Mouse (Mus musculus): ENCODE results near the gene Fcrl1. TPM values are rescaled to one million over a fixed set of nuclear protein-coding genes. Genes with fewer than 3 reads are reported as not detected.
"Not testable (repeated sequence)": the region's sequence is repeated elsewhere in the genome, so short reads cannot be mapped to it uniquely, and the experiment has no call there.

The Fcrl1 gene
- polyA plus RNA-seq (2016; fragmentation: Nextera tagmentation; extraction: Ambion mirVana): not detected in 2 replicates

DNA sequence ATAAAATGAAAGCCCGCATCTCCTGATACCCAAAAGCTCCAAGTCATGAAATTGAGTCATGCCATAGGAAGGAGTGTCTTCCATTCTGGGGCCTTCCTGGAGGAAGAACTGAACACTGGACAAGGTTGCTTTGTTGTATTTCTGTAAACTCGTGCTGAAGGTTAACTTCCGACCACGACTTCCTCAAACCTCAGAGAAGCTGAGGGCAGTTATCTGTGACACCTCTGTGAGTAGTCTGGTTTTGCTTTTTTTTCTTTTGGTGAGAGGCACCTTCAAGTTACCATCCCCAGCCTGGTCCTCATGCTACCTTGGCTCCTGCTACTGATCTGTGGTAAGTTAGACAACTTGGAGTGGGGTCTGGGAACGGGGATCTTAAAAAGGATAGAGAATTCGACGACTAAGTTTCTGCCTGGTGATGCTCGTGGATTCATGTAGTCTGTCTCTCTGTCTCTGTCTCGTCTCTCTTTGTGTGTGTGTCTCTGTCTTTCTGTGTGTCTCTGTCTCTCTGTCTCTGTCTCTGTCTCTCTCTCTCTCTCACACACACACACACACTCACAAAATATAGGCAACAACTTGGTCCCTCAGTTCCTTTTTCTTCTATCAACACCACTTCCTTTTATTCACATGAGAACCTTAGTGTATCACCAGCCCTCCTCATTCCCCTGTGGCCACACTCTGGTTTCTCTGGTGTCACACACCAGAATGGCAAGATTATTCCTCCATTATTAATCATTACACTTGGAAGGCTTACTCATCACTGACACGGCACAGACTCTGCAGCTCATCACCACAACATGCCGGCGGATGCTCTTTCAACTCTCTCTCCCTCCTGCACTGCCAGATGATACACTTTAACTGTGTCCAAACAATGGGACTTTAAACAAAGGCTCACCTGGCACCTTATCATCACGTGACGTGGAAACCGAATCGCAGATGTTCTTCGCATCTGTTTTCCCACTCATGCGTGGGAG lies at the start of gene Fcrl1:
Fcrl1 (plus strand) TSS at position 193 of the 971 bp plus-strand sequence.
- Histone ChIP-seq H3K36me3 (replicated peaks) (no peaks in the 10 kb centered on the region), H3K9ac (no peak within 1 kb of the TSS), H3K9me3 (no peaks in the 10 kb centered on the region), H3K4me3 (replicated peaks) (no peak within 1 kb of the TSS), H3K27ac (no peak within 1 kb of the TSS), H3K27me3 (no peaks in the 10 kb centered on the region), H3K4me2 (no peak within 1 kb of the TSS), H3K4me1 (no peaks in the 10 kb centered on the region)
- no peak for ATAC-seq (ENCODE audit: low FRiP score)
- 91% methylated on average over 18 of the region's 18 CpGs for WGBS

DNA sequence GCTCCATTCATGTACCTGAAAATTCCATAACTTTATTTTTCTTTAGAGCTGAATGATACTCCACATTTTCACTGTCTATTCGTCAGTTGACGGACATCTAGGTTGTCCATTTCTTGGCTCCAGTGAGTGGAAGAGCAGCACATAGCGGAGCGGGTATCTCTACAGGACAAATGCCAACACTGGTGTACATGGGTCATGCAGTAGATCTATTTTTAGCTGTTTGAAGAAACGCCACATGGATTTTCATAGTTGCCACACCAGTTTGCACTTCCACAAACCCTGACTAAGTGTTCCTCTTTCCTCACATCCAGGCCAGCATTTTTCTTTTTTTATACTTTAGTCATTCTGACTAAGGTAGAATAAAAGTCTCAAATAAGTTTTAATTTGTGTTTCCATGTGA lies 38.3 kb upstream of the Fcrl1 start:
- no peak overlapping the region for H3K4me2 ChIP-seq
- no peak overlapping the region for H3K9ac ChIP-seq
- no peak overlapping the region for H3K27ac ChIP-seq
- WGBS: 95% methylated on average over 5 of the region's 5 CpGs
- H3K27me3 ChIP-seq: no peaks in the 10 kb centered on the region
- no peaks in the 10 kb centered on the region for H3K9me3 ChIP-seq
- no peaks in the 10 kb centered on the region for H3K4me1 ChIP-seq
- H3K36me3 ChIP-seq (replicated peaks): no peaks in the 10 kb centered on the region
- H3K4me3 ChIP-seq (replicated peaks): no peak overlapping the region
- ATAC-seq (ENCODE audit: low FRiP score): no peak

DNA sequence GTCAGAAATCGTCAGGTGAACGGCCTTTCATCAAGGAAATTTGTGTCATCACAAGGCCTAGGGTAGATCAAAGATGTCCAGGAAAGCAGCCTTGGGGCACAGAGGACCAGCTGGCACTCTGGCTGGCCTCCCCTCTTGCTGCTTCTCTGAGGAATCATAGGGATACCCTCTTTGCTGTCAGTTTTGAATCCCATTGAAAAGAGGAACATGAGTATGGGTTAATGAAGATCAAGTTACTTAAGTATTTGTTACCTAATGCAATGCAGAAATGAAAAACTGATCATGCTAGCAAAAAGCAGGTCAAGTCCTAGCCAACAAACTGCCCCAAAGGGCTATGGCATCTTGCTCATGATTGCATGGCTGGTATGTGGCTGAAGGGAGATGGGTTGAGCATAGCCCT lies 25.2 kb upstream of the Fcrl1 start:
- H3K4me2 ChIP-seq; H3K4me1 ChIP-seq; H3K36me3 ChIP-seq (replicated peaks); H3K27me3 ChIP-seq; H3K27ac ChIP-seq; ATAC-seq (ENCODE audit: low FRiP score); H3K9ac ChIP-seq; H3K4me3 ChIP-seq (replicated peaks); H3K9me3 ChIP-seq: not testable (repeated sequence)
- WGBS: 88% methylated on average over 2 of the region's 2 CpGs

DNA sequence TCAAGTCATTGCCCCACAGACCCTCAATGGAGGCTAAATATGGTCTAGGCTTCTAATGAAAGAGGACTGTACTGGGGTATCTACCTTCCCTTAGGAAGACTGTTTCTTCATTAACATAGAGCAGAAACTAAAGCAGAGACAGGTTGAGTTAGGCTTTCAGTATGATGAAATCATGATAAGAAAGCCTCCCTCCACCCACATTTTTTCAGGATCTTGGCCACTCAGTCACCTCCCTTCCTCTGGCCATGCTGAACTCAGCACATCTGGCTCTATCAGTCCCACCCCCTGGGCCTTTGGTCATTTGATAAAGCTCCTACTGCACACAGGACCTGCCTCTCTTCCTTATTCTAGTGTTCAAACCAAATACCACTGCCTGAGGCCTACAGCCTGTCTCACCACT lies 18.6 kb upstream of the Fcrl1 start, which contains the start of gene Cd5l:
Cd5l (plus strand) TSS at position 301 of the 400 bp plus-strand sequence.
- no peak within 1 kb of the TSS for H3K4me3 ChIP-seq (replicated peaks)
- H3K27me3 ChIP-seq: no peaks in the 10 kb centered on the region
- no peaks in the 10 kb centered on the region for H3K9me3 ChIP-seq
- H3K4me1 ChIP-seq: no peaks in the 10 kb centered on the region
- no peak within 1 kb of the TSS for H3K9ac ChIP-seq
- no peak for ATAC-seq (ENCODE audit: low FRiP score)
- no peak within 1 kb of the TSS for H3K27ac ChIP-seq
- no peak within 1 kb of the TSS for H3K4me2 ChIP-seq
- no peaks in the 10 kb centered on the region for H3K36me3 ChIP-seq (replicated peaks)

DNA sequence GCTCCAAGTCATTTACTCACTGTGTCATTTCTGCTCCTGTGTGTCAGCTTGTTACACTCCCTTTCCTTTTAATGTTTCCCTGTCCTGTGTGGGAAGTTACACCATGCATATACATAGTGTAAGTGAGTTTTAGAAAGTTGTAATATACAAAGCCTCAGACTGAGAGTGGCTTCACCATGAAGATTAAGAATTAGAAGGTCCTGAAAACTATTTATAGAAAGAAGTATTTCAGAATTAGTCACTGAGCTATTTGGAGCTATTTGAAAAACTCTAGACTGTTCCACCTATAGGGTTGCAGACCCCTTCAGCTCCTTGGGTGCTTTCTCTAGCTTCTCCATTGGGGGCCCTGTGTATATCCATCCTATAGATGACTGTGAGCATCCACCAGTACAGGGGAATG lies 17.0 kb upstream of the Fcrl1 start:
- Histone ChIP-seq H3K36me3 (replicated peaks) (no peaks in the 10 kb centered on the region), H3K9me3 (no peaks in the 10 kb centered on the region), H3K27ac (no peak overlapping the region), H3K27me3 (no peaks in the 10 kb centered on the region), H3K4me3 (replicated peaks) (no peak overlapping the region), H3K4me2 (no peak overlapping the region), H3K9ac (no peak overlapping the region), H3K4me1 (no peaks in the 10 kb centered on the region)
- no peak for ATAC-seq (ENCODE audit: low FRiP score)

DNA sequence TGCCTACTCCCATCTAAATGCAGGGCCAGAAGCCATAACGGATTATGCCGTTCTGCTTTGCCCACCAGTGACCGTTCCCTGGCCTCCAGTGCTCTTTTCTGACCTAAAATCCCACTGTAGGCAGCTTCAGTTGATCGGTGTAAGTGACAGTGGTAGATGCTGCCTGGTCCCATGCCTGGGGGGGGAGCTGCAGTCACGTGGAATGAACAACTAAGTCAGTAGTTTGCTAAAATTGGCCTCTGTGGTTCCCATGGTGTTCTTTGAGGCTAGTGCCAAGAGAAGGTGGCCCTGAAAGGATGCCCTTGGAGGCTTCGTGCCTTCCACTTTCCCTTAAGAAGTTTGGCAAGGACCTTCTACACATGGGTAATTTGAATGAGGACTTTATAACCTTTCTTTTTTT lies 15.7 kb upstream of the Fcrl1 start:
- WGBS: 88% methylated on average over 6 of the region's 6 CpGs
- H3K27ac ChIP-seq: no peak overlapping the region

DNA sequence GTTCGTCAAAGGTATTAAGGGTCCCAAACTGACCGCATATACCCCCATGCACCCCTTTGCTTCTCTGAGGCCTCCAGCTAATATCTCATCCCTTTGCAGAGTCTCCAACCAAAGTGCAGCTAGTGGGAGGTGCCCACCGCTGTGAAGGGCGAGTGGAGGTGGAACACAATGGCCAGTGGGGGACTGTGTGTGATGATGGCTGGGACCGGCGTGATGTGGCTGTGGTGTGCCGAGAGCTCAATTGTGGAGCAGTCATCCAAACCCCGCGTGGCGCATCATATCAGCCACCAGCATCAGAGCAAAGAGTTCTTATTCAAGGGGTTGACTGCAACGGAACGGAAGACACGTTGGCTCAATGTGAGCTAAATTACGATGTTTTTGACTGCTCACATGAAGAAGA lies 10.5 kb upstream of the Fcrl1 start:
- no peaks in the 10 kb centered on the region for H3K36me3 ChIP-seq (replicated peaks)
- H3K27me3 ChIP-seq: no peaks in the 10 kb centered on the region
- ATAC-seq (ENCODE audit: low FRiP score): no peak
- no peaks in the 10 kb centered on the region for H3K4me1 ChIP-seq
- H3K9ac ChIP-seq: no peak overlapping the region
- H3K9me3 ChIP-seq: no peaks in the 10 kb centered on the region
- WGBS: 92% methylated on average over 14 of the region's 14 CpGs
- no peak overlapping the region for H3K27ac ChIP-seq
- H3K4me2 ChIP-seq: no peak overlapping the region
- no peak overlapping the region for H3K4me3 ChIP-seq (replicated peaks)

More for the DNA sequence above, 15.7 kb upstream of the Fcrl1 start:
- no peaks in the 10 kb centered on the region for H3K36me3 ChIP-seq (replicated peaks)
- no peaks in the 10 kb centered on the region for H3K4me1 ChIP-seq
- H3K9ac ChIP-seq: no peak overlapping the region
- no peak overlapping the region for H3K4me2 ChIP-seq
- no peaks in the 10 kb centered on the region for H3K9me3 ChIP-seq
- H3K27me3 ChIP-seq: no peaks in the 10 kb centered on the region
- H3K4me3 ChIP-seq (replicated peaks): no peak overlapping the region
- no peak for ATAC-seq (ENCODE audit: low FRiP score)

DNA sequence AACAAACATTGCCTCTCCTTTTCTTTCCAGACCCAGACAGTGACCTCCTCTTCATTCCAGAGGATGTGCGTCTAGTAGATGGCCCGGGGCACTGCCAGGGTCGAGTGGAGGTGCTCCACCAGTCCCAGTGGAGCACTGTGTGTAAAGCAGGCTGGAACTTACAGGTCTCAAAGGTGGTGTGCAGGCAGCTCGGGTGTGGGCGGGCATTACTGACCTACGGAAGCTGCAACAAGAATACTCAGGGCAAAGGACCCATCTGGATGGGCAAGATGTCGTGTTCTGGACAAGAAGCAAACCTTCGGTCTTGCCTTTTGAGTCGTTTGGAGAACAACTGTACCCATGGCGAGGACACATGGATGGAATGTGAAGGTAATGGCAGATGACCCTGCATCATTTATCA lies 8.7 kb upstream of the Fcrl1 start:
- Histone ChIP-seq H3K4me3 (replicated peaks) (no peak overlapping the region), H3K27ac (no peak overlapping the region), H3K9ac (no peak overlapping the region), H3K27me3 (no peaks in the 10 kb centered on the region), H3K4me2 (no peak overlapping the region), H3K4me1 (no peaks in the 10 kb centered on the region), H3K9me3 (no peaks in the 10 kb centered on the region), H3K36me3 (replicated peaks) (no peaks in the 10 kb centered on the region)
- 84% methylated on average over 10 of the region's 10 CpGs for WGBS
- ATAC-seq (ENCODE audit: low FRiP score): no peak

DNA sequence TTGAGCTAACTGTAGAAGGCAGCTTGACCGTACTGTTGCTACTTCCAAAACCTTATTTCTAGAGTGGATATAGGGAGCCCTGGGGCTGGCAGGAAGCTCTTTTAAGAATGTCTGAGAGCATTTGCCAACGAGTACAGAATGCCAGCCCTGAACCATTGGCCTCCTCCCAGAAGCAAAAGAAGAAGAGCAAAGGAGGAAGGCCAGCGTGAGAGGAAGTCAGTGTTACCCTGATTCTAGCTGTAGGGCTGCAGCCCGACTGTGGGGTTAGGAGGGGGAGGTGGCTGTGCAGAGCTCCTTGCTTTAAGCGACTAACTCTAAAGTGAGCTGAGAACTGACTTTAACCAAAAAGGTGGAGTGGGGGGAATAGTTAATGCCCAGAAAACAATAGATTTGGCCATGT lies 7.0 kb upstream of the Fcrl1 start:
- 83% methylated on average over 5 of the region's 5 CpGs for WGBS
- Histone ChIP-seq H3K36me3 (replicated peaks) (no peaks in the 10 kb centered on the region), H3K4me1 (no peaks in the 10 kb centered on the region), H3K27ac (no peak overlapping the region), H3K27me3 (no peaks in the 10 kb centered on the region), H3K9me3 (no peaks in the 10 kb centered on the region), H3K9ac (no peak overlapping the region), H3K4me2 (no peak overlapping the region), H3K4me3 (replicated peaks) (no peak overlapping the region)
- no peak for ATAC-seq (ENCODE audit: low FRiP score)

DNA sequence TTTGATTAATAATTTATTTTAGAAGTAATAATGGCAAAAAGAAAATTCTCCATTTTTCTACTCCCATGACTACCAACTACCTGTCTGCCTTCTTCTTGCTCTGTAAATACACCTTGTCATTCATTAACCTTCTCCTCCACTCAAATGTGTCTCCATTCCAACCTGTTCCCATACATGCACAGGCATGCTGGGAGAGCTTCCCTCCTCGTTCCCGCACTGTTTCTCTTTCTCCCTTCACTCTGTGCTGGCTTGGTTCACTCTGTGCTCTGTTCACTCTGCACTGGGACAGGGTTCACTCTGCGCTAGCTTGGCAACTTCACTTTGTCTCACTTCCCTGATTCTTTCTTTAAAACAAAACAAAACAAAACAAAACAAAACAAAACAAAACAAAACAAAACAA lies 1.0 kb downstream of the Fcrl1 start:
- H3K9me3 ChIP-seq: no peaks in the 10 kb centered on the region
- H3K4me3 ChIP-seq (replicated peaks): no peak overlapping the region
- H3K9ac ChIP-seq: no peak overlapping the region

DNA sequence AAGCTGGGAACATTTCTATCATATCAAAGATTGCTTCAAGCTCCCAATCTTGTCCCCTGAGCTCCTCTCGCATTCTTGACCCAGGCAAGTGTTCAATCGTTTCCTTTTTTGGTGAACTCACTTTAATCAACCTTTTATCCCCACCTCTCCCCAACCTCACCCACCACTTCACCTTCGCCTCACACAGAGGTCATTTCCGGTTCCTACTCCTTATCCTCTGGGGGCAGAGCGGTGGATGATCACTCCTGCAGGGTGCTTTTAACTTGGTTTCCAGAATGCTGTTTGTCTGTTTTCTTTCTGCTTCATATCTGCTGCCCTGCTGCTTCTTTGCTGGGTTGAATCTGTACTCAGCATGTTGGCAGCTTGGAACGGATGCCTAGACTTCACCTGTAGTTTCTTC lies 1.5 kb downstream of the Fcrl1 start:
- Histone ChIP-seq H3K27ac (no peak overlapping the region), H3K36me3 (replicated peaks) (no peaks in the 10 kb centered on the region), H3K4me2 (no peak overlapping the region), H3K4me3 (replicated peaks) (no peak overlapping the region), H3K9me3 (no peaks in the 10 kb centered on the region), H3K27me3 (no peaks in the 10 kb centered on the region), H3K9ac (no peak overlapping the region), H3K4me1 (no peaks in the 10 kb centered on the region)
- no peak for ATAC-seq (ENCODE audit: low FRiP score)
- WGBS: 71% methylated on average over 6 of the region's 6 CpGs

More for the DNA sequence above, 1.0 kb downstream of the Fcrl1 start:
- no peaks in the 10 kb centered on the region for H3K36me3 ChIP-seq (replicated peaks)
- WGBS: 75% methylated on average over 3 of the region's 3 CpGs
- H3K4me2 ChIP-seq: no peak overlapping the region
- H3K27ac ChIP-seq: no peak overlapping the region
- H3K27me3 ChIP-seq: no peaks in the 10 kb centered on the region
- no peak for ATAC-seq (ENCODE audit: low FRiP score)
- no peaks in the 10 kb centered on the region for H3K4me1 ChIP-seq

DNA sequence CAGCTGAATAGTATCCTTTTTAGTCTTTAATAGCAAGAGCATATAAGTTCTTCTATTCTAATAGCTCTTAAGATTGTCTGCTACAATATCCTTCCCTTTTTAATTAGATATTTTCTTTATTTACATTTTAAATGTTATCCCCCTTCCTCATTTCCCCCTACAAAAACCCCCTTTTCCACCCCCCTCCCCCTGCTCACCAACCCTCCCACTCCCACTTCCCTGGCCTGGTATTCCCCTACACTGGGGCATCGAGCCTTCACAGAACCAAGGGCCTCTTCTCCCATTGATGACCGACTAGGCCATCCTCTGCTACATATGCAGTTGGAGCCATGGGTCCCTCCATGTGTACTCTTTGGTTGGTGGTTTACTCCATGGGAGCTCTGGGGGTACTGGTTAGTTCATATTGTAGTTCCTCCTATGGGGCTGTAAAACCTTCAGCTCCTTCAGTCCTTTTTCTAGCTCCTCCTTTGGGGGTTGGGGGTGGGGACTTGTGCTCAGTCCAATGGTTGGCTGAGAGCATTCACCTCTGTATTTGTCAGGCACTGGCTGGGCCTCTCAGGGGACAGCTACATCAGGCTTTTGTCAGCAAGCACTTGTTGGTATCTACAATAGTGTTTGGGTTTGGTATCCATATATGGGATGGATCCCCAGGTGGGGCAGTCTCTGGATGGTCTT lies 3.6 kb downstream of the Fcrl1 start:
- H3K4me1 ChIP-seq; H3K36me3 ChIP-seq (replicated peaks); H3K27ac ChIP-seq; H3K4me3 ChIP-seq (replicated peaks); H3K4me2 ChIP-seq; H3K27me3 ChIP-seq; H3K9ac ChIP-seq; H3K9me3 ChIP-seq; ATAC-seq (ENCODE audit: low FRiP score): not testable (repeated sequence)
- 91% methylated on average over 2 of the region's 2 CpGs for WGBS
